Mouse (Mus musculus): Measurements from ENCODE around the gene Tex2. TPM values are rescaled to one million over a fixed set of nuclear protein-coding genes. Genes with fewer than 3 reads are reported as not detected.
"Not testable (repeated sequence)": the region's sequence is repeated elsewhere in the genome, so short reads cannot be mapped to it uniquely, and the experiment has no call there.

Tex2 gene
- polyA plus RNA-seq, 1 experiment from 2014 or later: 11.1 TPM

DNA sequence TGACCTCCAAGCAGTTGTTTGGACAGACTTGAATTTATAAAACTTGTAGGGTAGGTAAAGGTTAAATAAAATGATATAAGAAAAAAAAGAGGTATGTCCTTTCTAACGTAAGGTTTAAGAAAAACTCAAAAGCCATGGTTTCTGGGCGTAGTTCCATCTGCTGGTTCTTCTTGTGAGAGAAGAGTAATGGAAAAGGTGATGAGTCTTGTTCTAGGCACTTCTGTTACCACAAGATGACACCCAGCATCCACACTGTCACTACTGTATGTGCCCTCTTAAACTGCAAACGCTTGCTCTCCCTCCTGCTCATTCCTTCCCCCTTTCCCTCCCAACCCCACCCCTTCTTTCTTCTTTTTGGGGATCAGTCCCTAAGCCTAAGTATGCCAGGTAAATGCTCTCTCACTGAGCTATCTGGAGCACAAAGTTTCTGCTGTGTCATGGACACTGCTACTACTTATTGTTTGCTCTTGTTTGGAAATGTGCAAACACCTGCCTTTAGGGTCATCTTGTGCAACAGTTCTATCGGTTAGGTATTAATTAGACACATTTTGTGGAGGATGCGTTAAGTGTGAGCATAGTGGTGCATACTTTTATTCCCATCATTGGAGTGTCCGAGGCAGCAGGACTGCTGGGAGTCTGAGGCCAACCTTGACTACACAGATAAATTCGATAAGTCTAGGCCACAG lies 120.1 kb downstream of the Tex2 start:
- Histone ChIP-seq H3K27me3 (replicated peaks) (no peaks in the 10 kb centered on the region), H3K4me3 (replicated peaks) (no peak overlapping the region), H3K36me3 (no peaks in the 10 kb centered on the region), H3K9me3 (no peaks in the 10 kb centered on the region), H3K4me1 (replicated peaks) (peaks cover 5% of the 10 kb centered on the region; the same call in 1 of the 2 replicates), H3K9ac (no peak overlapping the region), H3K27ac (no peak overlapping the region), H3K4me2 (replicated peaks) (no peak overlapping the region)
- no peak for ATAC-seq
- WGBS: 72% methylated on average over 7 of the region's 7 CpGs

DNA sequence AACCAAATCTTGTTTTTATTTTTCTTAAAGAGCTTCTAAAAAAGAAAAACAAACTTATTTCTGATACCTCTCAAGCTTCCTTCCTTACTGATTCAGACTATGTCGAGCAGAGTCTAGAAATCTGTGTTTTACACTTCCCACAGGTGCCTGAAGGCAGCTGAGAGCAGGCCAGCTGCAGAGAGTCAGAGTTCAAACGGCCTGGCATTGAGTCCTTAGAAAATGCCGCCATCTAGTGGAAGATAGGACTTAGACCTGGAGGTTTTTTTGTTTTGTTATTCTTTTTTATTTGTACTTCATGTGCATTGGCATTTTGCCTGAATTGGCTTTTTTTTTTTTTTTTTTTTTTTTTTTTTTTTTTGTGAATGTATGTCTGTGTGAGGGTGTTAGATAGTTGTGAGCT lies 121.8 kb downstream of the Tex2 start:
- no peaks in the 10 kb centered on the region for H3K9me3 ChIP-seq
- under 1% methylated on average over 3 of the region's 3 CpGs for WGBS
- H3K27me3 ChIP-seq (replicated peaks): no peaks in the 10 kb centered on the region
- no peak overlapping the region for H3K9ac ChIP-seq
- ATAC-seq: no peak
- no peak overlapping the region for H3K27ac ChIP-seq
- H3K4me2 ChIP-seq (replicated peaks): no peak overlapping the region
- H3K4me1 ChIP-seq (replicated peaks): peaks cover 8% of the 10 kb centered on the region; the same call in 1 of the 2 replicates
- H3K4me3 ChIP-seq (replicated peaks): no peak overlapping the region
- H3K36me3 ChIP-seq: no peaks in the 10 kb centered on the region

DNA sequence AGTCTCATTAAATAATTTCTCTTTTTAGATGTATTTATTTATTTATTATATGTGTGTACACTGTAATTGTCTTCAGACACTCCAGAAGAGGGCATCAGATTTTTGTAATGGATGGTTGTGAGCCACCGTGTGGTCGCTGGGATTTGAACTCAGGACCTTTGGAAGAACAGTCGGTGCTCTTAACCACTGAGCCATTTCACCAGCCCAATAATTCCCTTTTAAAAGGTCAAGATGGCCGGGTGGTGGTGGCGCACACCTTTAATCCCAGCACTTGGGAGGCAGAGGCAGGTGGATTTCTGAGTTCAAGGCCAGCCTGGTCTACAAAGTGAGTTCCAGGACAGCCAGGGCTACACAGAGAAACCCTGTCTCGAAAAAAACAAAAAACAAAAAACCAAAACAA lies 122.6 kb downstream of the Tex2 start:
- not testable (repeated sequence) for H3K4me2 ChIP-seq (replicated peaks); ATAC-seq; H3K27me3 ChIP-seq (replicated peaks); H3K36me3 ChIP-seq; H3K4me1 ChIP-seq (replicated peaks); H3K9ac ChIP-seq; H3K9me3 ChIP-seq; H3K27ac ChIP-seq; H3K4me3 ChIP-seq (replicated peaks)
- 87% methylated on average over 6 of the region's 6 CpGs for WGBS

DNA sequence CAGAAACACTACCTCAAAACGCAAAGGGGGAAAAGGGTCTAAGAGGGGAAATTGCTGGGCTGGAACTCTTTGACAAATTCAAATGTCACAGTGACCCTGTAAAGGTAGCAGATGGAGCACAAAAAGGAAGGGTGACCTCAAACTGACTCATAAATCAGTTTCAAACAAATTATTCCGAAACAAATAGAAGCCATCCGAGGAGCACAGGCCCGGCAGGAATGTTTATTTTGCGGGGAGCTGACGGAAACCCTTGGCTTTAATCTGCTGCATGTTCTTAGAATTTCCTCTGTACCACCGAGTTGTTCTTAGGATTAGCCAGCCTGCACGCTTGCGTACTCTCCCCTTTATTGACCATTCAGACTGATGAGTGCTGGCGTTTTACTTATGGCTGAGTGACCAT lies 123.2 kb downstream of the Tex2 start:
- no peaks in the 10 kb centered on the region for H3K27me3 ChIP-seq (replicated peaks)
- H3K9ac ChIP-seq: no peak overlapping the region
- no peaks in the 10 kb centered on the region for H3K9me3 ChIP-seq
- peaks cover 8% of the 10 kb centered on the region; the same call in 1 of the 2 replicates for H3K4me1 ChIP-seq (replicated peaks)
- no peaks in the 10 kb centered on the region for H3K36me3 ChIP-seq
- no peak overlapping the region for H3K27ac ChIP-seq
- H3K4me2 ChIP-seq (replicated peaks): no peak overlapping the region
- no peak overlapping the region for H3K4me3 ChIP-seq (replicated peaks)
- no peak for ATAC-seq
- WGBS: 31% methylated on average over 10 of the region's 10 CpGs

DNA sequence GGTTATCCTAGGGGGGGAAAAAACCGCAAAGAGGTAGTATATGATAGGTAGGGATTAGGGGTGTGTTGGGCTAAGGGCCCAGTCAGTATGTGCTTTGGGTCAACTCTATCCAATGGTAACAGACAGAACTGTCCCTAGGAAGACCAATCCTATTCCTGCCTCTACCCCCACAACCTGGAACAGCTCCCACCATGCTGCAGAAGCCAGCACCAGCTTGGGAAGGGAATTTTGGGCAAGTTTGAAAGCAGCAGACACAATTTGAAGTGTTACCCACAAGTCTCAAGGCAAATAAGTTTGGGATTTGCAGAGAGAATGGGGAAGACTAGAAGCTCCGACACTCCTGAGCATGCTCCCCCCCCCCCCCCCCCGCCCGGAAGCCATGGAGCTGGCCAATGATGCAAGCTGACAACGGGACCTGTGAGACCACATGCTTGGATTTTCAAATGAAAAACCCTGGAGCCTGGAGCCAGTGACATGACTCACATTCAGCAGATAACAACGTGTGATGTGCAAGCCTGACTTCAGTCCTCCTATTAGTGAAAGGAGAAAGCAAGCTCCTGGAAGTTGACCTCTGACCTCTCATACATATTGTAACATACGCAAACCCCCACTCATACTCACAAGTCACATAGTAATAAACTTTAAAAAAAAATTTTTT lies 124.1 kb downstream of the Tex2 start:
- no peak overlapping the region for H3K27ac ChIP-seq
- ATAC-seq: no peak
- WGBS: 51% methylated on average over 6 of the region's 7 CpGs

DNA sequence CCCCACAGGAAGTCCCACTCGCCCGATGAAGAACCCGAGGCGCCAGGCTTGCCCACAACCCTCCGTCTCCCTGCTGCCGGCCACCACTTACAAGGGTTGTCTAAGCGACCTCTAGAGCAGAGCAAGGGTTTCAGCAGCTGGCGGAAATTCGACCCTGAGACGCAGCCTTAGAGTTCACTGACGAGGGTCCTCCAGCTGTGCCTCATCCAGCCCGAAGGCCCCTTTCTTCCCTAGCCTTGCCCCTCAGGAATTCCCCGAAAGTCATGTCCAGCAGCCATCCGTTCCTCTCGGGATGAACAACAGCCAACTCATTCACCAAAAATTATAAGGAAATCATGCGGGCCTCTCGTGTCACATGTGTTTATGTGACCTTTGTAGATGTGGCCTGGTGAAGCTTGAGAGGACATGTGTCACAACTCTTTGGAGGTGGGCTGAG lies 125.1 kb downstream of the Tex2 start:
- Histone ChIP-seq H3K9ac (peak overlapping the region; percentile 50), H3K4me3 (replicated peaks) (peak overlapping the region; percentile 83)

More for the DNA sequence above, 124.1 kb downstream of the Tex2 start:
- Histone ChIP-seq H3K27me3 (replicated peaks) (no peaks in the 10 kb centered on the region), H3K9ac (no peak overlapping the region), H3K4me1 (replicated peaks) (peaks cover 8% of the 10 kb centered on the region; the same call in 1 of the 2 replicates), H3K9me3 (no peaks in the 10 kb centered on the region), H3K4me2 (replicated peaks) (0 out of 2 replicates have a peak overlapping the region, but pooled peaks have one; percentile 58), H3K4me3 (replicated peaks) (no peak overlapping the region), H3K36me3 (no peaks in the 10 kb centered on the region)

DNA sequence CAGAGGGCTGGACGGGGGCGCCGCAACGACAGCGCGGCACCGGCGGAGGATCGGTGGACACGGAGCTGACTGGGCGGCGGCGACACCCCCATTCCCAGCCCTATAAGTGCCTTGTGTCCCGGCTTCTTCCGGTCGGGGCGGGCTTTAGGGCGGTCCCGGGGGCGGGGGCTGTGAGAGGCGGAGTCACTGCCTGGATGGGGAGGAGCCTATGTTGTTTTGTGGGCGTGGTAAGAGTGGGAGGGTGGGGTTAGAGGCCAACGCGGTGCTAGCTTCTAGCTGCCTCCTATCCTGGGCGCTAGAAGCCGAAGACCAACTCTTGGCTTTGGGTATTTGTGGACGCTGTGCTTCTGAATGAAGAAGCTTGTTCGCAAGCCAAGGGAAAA lies 125.5 kb downstream of the Tex2 start, which contains the start of gene Ern1:
Gene Ern1 (minus strand): TSS at position 120 of the 383 bp plus-strand sequence.
- peak within 1 kb of the TSS; percentile 58 for H3K4me2 ChIP-seq (replicated peaks)

More for the DNA sequence above, 125.1 kb downstream of the Tex2 start:
- Histone ChIP-seq H3K4me1 (replicated peaks) (peaks cover 8% of the 10 kb centered on the region; the same call in 1 of the 2 replicates), H3K36me3 (no peaks in the 10 kb centered on the region), H3K9me3 (no peaks in the 10 kb centered on the region), H3K4me2 (replicated peaks) (peak overlapping the region; percentile 58), H3K27ac (peak overlapping the region; percentile 72), H3K27me3 (replicated peaks) (no peaks in the 10 kb centered on the region)
- 8% methylated on average over 17 of the region's 17 CpGs for whole genome bisulfite sequencing
- peak; percentile 60 for ATAC-seq

DNA sequence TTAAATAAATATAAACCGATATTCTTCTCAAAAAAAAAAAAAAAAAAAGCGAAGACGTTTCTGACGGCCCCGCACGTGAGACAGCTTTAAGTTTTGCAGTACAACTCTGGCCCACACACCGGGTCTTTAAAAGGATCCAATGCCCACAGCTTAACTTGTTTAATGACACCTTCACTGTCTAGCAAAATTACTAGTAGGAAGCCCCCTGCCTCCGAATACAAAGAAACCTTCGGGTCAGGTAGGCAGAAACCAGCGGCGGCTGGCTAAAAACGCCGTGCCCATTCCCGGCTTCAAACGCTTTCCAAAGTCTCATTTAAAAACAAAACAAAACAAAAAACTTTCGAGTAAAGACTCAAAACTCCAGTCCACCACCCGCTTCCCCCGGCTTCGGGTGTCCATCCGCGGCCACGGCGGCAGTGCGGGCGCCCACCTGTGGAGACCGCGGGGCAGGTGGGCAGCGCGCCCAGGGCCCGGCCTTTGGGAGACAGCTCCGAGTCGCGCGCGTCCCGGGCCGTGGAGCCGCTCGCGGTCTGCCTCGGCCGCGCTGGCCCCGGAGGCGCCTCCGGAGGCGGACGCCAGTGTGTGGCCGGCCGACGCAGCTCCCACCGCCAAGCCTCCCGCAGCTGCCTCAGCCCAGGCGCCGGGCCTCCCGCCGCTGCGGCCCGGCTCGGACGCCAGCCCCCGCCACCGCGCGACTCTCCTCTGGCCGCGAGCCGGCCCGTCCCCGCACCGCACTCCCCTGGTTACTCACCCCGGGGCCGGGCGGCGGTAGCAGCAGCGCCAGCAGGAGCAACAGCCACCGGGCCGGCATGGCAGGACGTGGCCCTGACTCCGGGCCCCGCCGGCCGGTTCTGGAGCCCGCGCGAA lies 126.1 kb downstream of the Tex2 start:
- Histone ChIP-seq H3K27ac (peak overlapping the region; percentile 85), H3K4me1 (replicated peaks) (peaks cover 8% of the 10 kb centered on the region; the same call in 1 of the 2 replicates), H3K36me3 (no peaks in the 10 kb centered on the region), H3K9me3 (no peaks in the 10 kb centered on the region), H3K4me2 (replicated peaks) (peak overlapping the region; percentile 58), H3K4me3 (replicated peaks) (peak overlapping the region; percentile 83), H3K27me3 (replicated peaks) (no peaks in the 10 kb centered on the region), H3K9ac (peak overlapping the region; percentile 82)
- under 1% methylated on average over 85 of the region's 86 CpGs for WGBS
- peak; percentile 82 for ATAC-seq

More for the DNA sequence above, 125.5 kb downstream of the Tex2 start, which contains the start of gene Ern1:
- H3K4me1 ChIP-seq (replicated peaks): peaks cover 8% of the 10 kb centered on the region; the same call in 1 of the 2 replicates
- H3K27ac ChIP-seq: peak within 1 kb of the TSS; percentile 85
- ATAC-seq: peak; percentile 99
- H3K4me3 ChIP-seq (replicated peaks): peak within 1 kb of the TSS; percentile 83
- H3K36me3 ChIP-seq: no peaks in the 10 kb centered on the region
- no peaks in the 10 kb centered on the region for H3K27me3 ChIP-seq (replicated peaks)
- H3K9ac ChIP-seq: peak within 1 kb of the TSS; percentile 82
- 0% methylated on average over 28 of the region's 28 CpGs for WGBS
- no peaks in the 10 kb centered on the region for H3K9me3 ChIP-seq

DNA sequence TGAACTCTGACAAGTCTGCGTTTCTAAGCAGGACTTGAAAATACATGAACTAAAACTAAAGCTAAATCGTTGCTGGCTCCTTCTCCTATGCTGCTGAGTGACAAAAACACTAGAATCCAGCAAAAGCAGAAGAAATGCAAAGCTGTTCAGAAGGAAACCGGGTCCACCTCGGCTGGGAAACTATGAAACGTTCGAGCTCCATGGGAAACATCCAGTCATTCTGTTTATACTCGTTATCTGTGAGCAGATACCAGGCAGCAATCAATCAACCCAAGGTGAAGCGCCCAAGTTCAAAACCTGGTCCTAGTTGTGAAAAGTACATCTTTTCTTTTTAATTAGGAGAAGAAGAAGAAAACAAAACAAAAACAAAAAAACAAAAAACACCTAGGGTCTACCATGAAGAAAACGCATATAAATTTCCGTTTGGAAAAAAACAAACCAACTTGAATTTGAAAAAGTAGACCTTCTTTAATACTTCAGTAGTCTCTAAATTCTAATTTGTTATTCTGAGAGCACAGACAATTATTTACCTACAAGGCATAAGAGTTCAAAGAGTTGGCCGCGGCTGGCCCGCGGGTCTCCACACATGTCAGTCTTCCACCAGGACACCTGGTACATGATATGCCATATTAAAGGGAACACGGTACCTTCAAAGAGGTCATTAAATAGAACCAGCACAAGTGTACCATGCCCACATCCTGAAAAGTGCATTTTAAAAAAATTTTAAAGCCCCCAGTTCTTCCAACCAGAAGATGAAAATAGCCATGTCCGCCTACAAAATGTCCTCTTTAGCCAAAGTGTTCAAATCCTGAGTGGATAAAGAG lies 127.0 kb downstream of the Tex2 start:
- WGBS: 26% methylated on average over 16 of the region's 16 CpGs
- Histone ChIP-seq H3K9ac (peak overlapping the region; percentile 82; the same call in 1 of the 2 replicates), H3K4me1 (replicated peaks) (peaks cover 8% of the 10 kb centered on the region; the same call in 1 of the 2 replicates), H3K27ac (no peak overlapping the region), H3K27me3 (replicated peaks) (no peaks in the 10 kb centered on the region), H3K36me3 (no peaks in the 10 kb centered on the region), H3K4me2 (replicated peaks) (peak overlapping the region; percentile 58), H3K4me3 (replicated peaks) (peak overlapping the region; percentile 83), H3K9me3 (no peaks in the 10 kb centered on the region)
- no peak for ATAC-seq

DNA sequence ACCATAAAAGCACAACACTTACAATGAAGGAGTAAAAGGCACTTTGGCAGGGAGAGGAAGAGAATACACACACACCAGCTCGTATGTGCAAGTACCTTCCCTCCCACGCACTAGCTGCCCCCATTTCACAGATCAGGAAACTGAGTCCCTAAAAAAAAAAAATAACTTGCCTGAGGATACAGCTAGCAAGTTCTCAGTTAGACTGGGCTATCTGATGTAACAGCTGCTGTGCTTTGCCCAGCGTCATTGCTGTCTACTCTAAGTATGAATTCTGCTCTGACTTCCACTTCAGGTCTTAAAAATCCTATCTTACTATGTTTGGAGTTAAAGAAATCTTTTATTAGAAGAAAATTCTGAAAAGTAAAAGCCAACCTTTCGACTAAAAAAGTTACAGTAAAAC lies 127.6 kb downstream of the Tex2 start:
- Histone ChIP-seq H3K4me2 (replicated peaks) (no peak overlapping the region), H3K4me1 (replicated peaks) (peaks cover 8% of the 10 kb centered on the region; the same call in 1 of the 2 replicates), H3K27me3 (replicated peaks) (no peaks in the 10 kb centered on the region), H3K9ac (no peak overlapping the region), H3K27ac (no peak overlapping the region), H3K9me3 (no peaks in the 10 kb centered on the region), H3K4me3 (replicated peaks) (no peak overlapping the region), H3K36me3 (no peaks in the 10 kb centered on the region)
- ATAC-seq: no peak
- WGBS: 69% methylated on average over 4 of the region's 4 CpGs

DNA sequence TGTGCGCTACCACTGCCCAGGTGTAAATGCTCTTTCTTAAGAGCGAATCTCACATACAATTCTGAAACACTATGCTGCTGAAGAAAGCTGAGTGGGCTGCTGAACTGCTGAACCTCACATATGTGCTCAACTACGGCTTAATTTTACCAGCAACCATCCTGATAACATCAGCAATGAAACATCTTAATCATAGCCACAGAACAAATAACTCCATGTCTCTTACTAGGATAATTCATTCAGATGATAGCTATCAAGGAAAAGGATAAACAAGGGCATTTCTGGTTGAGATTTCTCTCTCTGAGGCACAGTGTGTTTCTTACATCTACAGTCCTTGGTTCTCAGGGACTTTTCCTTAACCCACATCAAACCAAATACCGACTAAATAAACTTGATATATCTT lies 128.3 kb downstream of the Tex2 start:
- Histone ChIP-seq H3K9me3 (no peaks in the 10 kb centered on the region), H3K4me3 (replicated peaks) (no peak overlapping the region), H3K9ac (no peak overlapping the region), H3K27me3 (replicated peaks) (no peaks in the 10 kb centered on the region), H3K4me2 (replicated peaks) (no peak overlapping the region), H3K27ac (no peak overlapping the region), H3K36me3 (no peaks in the 10 kb centered on the region), H3K4me1 (replicated peaks) (peaks cover 5% of the 10 kb centered on the region; the same call in 1 of the 2 replicates)
- ATAC-seq: no peak
- WGBS: 81% methylated on average over 4 of the region's 4 CpGs
